Mouse (Mus musculus) yolk sac, embryonic 10.5 days (tissue): ENCODE results near the gene Ubtf.

Experiments used
- DNase-seq: peaks from one replicate; pipeline ENCODE4 v3.0.0-alpha.2; 2017; ENCODE audit warnings: low spot score

Gene Ubtf

DNA sequence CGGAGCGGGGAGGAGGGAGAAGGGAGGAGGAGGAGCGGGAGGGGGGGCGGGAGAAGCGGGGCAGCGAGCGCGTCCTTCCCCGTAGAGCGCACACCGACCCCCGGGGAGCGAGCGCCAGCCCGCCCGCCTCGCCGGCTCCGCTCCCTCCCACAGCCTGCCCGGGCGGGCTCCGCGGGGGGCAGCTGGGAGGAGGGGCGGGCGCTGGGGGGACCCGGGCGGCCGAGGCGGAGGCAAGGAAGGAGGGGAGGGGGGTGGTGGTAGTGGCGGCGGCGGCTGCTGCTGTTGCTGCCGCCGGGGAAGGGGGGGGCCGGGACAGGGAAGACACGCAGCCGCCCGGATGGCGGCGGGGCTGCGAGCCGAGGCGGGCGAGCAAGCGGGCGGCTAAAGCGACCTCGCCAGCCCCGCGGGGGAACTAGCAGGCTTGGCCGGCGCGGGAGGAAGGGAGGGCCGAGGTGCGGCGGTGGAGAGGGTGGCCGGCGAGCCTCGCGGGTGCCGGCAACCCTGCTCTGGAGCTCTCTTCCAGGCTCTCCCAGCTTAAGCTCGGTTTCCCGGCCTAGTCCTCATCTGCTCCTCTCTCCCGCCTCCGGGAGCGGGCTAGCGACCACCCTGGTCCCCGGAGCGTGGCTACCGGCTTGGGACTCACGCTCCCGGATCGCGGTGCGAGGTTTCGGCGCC, 1.5 kb downstream of the Ubtf start:
- DNase-seq, result peak; percentile 90

GRCm38 (mm10) chr11:102317298-102317900, 2.1 kb downstream of the Ubtf start:
- peak; percentile 66 for DNase-seq

DNA sequence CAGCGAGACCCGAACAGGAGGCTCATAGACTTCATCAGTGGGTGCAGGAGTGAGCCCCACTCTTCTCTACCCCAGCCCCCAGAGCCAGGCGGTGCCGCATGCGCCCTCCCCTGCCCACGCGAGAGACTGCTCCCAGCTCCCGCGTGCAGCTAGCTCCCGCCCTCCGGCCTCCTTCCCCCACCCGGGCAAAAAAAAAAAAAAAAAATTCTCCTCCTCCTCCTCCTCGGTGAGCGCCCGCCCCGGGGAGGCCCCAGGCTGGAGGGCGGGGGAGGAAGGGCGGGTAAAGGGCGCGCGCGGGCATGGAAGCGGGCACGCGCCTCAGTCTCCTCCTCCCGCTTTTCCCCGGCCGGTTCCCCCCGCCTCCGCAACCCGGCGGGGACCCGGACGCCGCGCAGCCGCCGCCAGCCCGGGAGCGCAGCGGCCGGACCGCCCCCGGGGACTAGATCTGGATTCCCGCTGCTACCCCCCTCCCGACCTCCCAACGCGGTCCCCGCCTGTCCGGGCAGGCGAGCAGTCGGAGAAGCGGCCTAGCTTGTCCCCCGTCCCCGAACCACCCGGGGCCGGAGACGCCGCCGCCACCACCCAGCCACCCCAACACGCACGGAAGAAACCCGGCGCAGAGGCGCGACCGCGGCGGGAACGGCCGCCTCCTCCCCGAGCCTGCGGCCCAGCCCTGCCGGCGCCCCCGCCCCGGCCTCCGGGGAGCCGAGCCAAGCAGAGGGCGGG, 2.8 kb downstream of the Ubtf start:
- DNase-seq, result peak; percentile 92

GRCm38 (mm10) chr11:102315690-102316571, 3.6 kb downstream of the Ubtf start:
- no peak for DNase-seq

DNA sequence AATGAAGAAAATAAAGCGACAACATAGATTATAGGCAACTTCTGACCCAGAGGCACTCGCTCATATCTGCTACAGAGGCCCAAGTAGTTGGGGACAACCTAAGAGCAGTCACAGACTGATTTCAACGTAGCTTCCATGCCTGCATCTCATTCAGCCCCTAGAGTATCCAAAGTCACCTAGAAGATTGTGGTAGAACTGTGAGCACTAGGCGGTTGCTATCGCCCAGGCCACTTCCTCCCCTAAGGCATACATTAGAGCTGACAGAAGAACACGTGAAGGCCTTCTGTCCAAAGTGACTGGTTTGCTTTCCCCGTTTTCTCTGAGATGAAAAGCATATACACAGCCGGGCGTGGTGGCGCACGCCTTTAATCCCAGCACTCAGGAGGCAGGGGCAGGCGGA, 5.2 kb downstream of the Ubtf start:
- DNase-seq, result no peak

DNA sequence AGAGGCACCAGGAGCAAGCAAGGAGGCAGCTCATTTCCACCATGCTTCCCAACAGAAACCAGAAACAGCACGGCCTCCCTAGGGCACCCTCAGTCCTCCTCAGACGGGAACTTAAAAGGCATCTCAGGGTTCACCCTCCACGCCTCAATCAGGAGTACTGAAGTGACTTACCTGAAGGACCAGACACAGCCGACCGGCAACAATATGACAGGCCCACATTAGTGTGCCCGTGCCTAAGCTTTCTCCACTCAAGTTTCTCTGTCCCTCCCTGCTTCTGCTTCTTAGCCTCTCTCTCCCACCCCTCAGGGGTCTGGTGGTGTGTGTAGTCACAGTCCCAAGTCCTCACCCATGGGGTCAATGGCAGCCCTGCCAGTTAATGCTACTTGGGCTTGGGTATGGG, 7.0 kb downstream of the Ubtf start:
- DNase-seq, result no peak

DNA sequence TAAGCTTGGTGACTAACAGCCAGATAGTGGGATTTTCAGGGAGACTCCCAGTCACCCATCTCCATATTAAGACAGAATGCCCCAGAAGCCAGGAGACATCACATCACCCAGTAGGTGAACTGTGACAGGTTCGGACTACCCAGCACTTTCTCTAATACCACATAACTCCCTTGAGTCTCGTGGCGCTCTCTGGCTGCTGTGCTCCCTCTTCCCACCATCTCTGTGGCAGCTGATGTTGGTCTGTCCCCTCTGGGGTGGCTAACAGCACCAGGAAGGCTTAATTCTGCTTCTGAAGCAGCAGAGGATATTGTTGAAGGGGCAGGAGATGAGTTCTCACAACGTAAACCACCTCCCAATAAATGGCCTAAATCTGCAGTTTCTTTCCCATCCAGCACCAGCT, 7.6 kb downstream of the Ubtf start:
- no peak for DNase-seq

DNA sequence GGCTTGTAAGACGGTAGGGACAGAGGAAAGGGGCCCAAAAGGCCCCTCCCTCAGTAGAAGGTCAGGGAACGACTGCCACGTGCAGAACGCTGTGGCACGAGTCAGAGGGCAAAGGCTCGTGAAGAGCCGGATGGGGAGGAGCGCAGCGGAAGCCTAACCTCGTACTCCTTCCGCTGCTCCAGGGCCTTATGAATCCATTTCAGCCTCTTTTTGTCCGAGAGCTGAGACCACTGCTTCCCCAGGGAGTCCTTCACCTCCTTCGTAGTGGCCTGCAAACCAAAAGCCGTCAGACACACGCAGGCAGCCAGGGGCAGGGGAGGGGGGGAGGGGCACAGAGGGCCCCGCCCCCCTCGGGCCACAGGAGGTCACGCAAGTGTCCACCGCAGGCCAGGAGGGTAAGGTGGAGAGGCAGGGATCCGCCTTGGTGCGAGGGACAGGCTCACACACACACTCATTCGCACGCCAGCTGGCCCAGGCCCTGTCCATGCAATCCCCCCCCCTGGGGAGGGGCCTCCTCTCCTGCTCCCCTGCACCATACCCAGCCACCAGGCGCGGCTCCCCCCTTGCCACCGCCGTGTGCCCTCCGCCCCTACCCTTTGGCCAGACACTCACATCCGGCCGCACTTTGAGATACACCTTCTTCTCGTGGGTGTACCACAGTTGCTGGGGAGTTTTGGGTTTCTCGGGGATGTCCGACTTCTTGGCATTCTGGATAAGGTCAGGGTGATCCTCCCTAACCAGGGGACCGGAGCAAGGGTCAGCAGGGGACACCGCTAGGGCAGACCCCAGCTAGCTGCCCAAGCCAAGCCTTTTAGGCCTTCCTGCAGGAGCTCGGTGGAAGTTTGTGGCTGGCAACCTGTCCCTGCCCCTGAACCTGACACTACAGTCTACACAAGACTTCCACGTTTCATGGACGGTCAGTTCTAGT, 8.5 kb downstream of the Ubtf start:
- peak; percentile 56 for DNase-seq

GRCm38 (mm10) chr11:102309821-102310617, 9.5 kb downstream of the Ubtf start:
- DNase-seq, result no peak

DNA sequence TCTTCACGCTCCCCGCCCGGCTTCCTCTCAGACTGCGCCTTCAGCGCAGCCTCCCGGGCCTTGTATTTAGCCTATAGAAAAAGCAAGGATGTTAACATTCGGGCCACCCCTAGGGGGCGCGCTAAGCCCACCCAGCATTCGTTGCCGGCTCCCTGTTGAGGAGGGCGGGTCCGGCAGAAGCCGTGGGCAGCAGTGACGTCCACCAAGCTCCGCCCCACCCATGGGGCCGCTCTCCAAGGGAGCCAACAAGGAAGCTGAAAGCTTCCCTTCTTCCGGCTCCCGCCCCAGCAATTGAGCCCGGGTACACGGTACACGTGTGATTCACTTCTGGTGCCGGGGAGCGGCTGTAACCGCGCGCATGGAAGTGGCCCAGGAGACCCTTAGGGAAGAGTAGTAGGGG, 10.6 kb downstream of the Ubtf start:
- peak; percentile 97 for DNase-seq

- DNase-seq, result no peak
Observed at GRCm38 (mm10) chr11:102308104-102308503, 11.4 kb downstream of the Ubtf start.

- DNase-seq, result no peak
Observed at GRCm38 (mm10) chr11:102305359-102305758, 14.2 kb downstream of the Ubtf start.

DNA sequence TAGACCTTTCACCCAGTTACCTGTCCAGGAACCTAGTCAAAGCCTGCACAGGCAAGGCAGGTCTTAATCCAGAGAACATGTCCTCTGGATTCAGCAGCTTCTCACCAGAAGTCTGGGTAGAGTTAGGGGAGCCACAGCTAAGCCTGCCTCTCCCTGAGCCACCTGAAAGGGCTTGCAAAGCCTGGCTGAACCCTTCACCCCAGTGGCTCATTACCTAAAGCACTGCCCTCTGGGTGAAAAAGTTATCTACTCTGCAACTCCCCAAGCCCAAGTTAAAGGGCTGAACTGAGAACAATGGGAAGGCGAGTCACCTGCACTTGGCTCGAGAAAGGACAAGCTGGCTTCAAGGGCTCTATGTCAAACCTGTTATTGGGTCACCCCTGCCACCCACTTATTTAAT, 15.4 kb downstream of the Ubtf start:
- no peak for DNase-seq

GRCm38 (mm10) chr11:102299839-102300238, 19.7 kb downstream of the Ubtf start:
- DNase-seq, result no peak

DNA sequence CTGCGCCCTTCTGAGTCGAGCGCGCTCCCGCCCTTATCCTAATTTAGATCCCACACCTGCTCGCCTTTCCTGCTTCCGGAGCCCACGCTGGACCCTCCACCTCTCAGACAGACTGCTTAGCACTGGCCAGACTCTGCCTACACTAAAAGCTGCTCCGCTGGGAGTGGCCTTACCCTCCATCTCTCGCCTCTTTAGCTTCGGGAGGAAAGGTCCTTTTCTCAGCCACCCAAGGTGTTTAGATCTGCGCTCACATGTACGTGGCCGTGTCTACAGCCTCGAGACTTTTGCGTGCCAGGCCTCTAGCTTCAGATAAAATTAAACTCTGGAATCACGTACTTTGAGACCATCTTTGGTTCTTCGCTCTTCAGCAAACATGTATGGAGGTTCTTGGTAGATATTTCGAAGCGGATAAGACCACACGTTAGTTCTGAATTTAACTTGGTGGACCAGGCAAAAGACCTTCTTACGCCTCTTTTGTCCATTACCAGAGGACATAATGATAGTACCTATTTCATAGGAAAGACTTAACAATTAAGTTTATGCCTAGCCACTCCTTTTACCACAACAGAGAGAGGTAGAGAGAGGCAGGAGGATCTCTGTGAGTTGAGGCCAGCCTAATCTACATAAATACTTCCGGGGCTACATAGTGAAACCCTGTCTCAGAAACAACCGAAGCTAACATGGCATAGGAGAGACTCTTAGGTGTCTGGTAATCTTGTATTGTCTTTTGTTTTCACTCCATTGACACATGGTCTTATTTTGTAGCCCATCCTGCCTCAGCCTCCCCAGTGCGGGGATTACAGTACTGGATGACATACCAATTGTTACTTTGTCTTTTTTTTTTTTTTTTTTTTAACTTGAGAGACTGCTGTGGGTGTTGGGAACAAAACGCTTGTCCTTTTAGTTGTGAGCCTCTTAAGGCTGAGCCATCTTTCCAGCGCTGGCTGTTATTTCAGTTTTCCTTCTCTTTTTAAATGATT, 21.7 kb downstream of the Ubtf start:
- DNase-seq, result no peak

DNA sequence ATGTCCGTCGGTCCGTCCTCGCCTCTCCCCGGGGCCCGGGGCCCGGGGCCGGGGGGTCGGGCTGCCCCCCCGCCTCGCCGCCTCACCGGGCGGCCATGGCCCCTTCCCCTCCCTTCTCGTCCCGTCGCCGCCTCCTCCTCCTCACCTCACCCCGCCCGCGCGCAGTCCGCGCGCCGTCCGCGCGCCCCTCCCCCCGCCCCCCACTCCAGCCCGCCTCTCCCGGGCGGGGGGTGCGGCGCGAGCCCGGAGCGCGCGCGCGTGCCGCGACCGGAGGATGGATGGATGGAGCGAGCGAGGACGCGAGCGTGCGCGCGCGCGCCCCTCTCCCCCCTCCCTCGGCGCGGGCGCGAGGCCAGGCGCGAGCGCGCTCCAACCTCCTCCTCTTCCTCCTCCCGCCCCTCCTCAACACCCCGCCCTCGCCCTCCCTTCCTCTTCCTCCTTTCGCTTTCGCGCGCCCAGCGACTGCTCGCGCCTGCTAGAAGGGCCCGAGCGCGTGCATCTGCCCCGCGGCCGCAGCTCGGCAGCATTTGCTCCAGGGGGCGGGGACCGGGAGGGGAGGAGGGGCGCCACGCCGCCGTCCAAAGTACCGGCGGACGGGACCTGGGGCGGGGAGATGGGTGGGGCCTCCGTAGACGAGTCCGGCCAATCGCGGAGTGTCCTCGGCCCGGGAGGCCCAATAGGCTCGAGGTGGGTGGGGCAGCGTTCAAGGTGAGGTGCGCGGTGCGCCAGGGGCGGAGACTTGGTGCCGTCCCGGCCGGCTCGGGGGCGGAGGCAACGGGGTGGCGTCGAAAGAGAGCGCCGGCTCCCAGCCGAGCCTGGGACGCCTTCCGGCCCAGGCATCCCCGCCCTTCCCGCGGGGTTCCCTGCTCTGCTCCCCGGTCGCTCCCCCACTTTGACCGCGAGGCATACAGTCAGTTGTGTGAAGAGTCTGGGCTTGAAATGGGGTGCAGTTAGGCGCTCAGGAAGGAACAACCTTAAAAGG, 22.8 kb downstream of the Ubtf start, which contains the start of gene Atxn7l3:
TSS of gene Atxn7l3 (minus strand) at position 141 of the 982 bp plus-strand sequence.
- DNase-seq, result peak; percentile 100

- DNase-seq, result peak; percentile 86
Observed at GRCm38 (mm10) chr11:102295598-102296471, 23.7 kb downstream of the Ubtf start.
